15 mouse cellular contexts compared by ENCODE assay signal in genomic region chr15:95473976-95474375, GRCm38 (mm10). TPM values are rescaled to one million over a fixed set of nuclear protein-coding genes. Genes with fewer than 3 reads are reported as not detected.
"Had no signal": no experiment of that assay in that cellular context is flagged by ENCODE, and none has a peak within 500 bp of the region (broad histone marks: within the 10 kb centered on the region; RNA-seq: fewer than 3 reads in every experiment).

No protein-coding gene starts in this region.

- H3K4me2 ChIP-seq: limb, embryonic 12.5 days; midbrain, embryonic 12.5 days; neural tube, embryonic 13.5 days had no signal

- H3K4me1 ChIP-seq: midbrain, embryonic 12.5 days; neural tube, embryonic 13.5 days had no signal

- H3K27ac ChIP-seq: limb, embryonic 12.5 days; liver, embryonic 14.5 days; midbrain, embryonic 12.5 days; neural tube, embryonic 13.5 days had no signal

- H3K27me3 ChIP-seq: limb, embryonic 12.5 days; midbrain, embryonic 12.5 days; neural tube, embryonic 13.5 days had no signal

- H3K4me3 ChIP-seq: limb, embryonic 12.5 days; midbrain, embryonic 12.5 days; neural tube, embryonic 13.5 days had no signal

- H3K9ac ChIP-seq: limb, embryonic 12.5 days; liver, embryonic 14.5 days; midbrain, embryonic 12.5 days; neural tube, embryonic 13.5 days had no signal

- DNase-seq: kidney, adult 11 months; kidney, adult 9 months; kidney, postnatal 10 days; kidney, postnatal 4 days; liver; lung, adult 18-20 months; retina, postnatal 1 day; right cerebral cortex, postnatal 14 days; thymus, postnatal 4 days had no signal

- H3K9me3 ChIP-seq: limb, embryonic 12.5 days; midbrain, embryonic 12.5 days; neural tube, embryonic 13.5 days had no signal

- H3K36me3 ChIP-seq: limb, embryonic 12.5 days had no signal

- ATAC-seq: midbrain, embryonic 16.5 days had no signal

RNA-seq across cellular contexts. Expression of gene Nell2, which starts 54.4 kb away (rescaled TPM):
- total RNA-seq: megakaryocyte-erythroid progenitor cell, adult 5-6 weeks had no signal
